Mouse (Mus musculus) ovary, adult 10 weeks (tissue): Measurements from ENCODE around the gene P4htm. TPM values are rescaled to one million over a fixed set of nuclear protein-coding genes. Genes with fewer than 3 reads are reported as not detected.

Source experiments
- polyA plus RNA-seq: library from polyadenylated mRNA; stranded (reverse); fragments of 350-450 nt; fragmentation: Illumina TruSeq; extraction: RNeasy Lipid Tissue Mini Kit (QIAGEN cat#74804); gene quantifications from one replicate; pipeline ENCODE4 v1.2.3, GENCODE M21; 2014

P4htm gene
- 0.26 TPM for polyA plus RNA-seq

DNA sequence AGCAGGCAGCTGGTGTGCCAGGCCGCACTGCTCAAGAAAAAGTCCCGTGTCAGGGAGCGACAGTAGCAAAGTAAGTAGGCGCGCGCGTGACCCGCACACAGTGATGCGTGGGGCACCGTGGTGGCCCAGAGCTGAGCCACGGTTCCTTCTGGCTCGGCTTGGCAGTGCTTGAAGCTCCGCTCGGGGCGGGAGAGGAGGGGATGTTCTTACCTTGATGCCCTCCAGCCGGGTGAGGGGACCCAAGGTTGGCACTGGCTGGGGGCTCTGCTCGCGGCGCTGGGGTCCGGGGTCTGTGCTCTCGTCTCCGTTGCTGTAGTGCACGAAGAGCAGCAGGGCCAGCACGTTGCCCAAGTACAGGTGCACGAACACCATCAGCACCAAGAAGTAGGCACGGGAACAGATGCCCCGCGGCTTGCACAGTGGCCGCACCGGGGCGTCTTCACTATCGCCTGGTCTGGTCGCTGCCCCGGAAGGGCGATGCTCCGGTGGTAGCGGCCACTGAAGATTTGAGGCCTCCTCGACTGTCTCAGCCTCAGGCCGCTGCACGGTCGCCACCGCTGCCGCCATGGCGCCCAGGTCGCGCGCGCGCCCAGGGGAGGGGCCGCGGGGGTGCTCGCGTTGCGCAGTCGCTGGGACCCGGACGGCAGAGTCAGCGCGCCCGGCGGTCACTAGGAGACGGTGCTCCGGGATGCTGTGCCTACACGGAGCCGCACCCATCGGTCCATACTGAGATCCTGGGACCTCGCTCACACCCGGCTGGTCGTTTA, at the start of gene P4htm:
TSS of gene P4htm (minus strand) at position 670 of the 767 bp plus-strand sequence.

DNA sequence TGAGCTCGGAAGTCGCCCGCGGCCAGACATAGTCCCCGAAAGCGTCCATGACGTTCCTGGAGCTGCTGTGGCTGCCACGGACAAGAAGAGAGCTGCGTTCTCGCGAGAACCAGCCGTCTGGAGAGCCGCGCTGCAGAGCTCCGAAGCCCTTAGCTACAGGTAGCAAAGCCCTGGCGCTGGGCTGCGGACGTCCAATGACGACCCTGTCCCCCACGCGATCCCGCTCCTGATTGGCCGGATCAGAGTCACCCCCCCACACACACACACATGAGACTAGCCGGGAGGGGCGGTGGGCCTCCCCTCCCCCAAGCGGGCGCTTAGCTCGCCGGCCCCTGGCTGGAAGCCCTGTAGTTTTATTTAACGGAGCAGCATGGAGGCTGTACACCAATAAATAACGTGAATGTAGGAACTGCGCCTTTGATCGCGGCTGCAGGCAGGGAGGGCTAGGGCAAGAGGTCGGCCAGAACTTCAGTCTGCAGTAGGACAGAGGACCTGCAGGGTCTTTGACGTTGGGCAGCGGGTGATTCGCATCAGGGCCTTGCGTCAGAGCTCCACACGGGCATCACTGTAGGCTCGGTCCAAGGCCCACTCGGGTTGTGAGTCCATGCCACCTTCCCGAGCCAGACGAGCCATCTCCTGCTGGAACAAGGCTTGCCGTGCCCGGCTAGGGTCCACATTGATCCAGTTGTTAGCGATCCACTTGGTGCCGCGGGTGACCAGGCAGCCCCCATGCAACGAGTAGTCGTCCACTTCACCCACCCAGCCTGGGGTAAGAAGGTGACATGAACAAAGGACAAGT, 18.7 kb downstream of the P4htm start, which contains the start of gene Wdr6:
TSS of gene Wdr6 (minus strand) at position 195 of the 799 bp plus-strand sequence.

DNA sequence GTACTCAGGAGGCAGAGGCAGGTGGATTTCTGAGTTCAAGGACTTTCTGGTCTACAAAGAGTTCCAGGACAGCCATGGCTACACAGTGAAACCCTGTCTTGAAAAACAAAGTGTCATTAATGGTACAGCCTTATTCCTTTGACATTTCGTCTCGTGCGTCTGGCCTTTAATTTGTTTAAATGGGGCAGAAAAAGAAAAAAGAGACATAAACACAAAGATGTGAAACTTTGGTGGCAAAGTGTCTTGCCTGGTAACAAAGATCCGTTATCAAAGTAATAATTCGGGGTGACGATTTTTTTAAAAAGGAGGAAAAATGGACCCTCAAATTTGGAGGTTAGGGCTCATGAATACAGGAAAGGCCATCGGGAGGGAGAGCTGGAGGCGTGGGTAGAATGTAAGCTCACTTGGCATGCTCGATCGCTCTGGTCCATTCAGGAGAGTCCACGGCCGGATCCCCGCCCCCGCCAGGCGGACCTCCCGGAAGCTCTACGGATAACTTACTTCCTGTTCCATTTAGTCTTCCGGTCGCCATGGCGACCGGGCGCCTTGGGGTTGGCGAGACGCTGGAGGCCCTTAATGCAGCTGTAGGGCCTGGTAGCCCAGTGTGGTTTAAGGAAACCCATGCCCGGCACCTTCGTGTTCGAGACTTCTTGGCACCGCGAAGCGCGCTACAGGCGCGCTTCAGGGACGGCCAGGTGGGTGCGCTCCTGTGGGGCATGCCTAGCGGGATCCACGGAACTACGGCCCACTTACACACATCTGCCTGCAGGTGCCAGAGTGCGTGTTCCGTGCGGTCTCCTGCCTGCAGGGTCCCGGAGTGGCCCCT, 27.9 kb downstream of the P4htm start, which contains the start of gene Dalrd3:
TSS of gene Dalrd3 (plus strand) at position 506 of the 826 bp plus-strand sequence.

DNA sequence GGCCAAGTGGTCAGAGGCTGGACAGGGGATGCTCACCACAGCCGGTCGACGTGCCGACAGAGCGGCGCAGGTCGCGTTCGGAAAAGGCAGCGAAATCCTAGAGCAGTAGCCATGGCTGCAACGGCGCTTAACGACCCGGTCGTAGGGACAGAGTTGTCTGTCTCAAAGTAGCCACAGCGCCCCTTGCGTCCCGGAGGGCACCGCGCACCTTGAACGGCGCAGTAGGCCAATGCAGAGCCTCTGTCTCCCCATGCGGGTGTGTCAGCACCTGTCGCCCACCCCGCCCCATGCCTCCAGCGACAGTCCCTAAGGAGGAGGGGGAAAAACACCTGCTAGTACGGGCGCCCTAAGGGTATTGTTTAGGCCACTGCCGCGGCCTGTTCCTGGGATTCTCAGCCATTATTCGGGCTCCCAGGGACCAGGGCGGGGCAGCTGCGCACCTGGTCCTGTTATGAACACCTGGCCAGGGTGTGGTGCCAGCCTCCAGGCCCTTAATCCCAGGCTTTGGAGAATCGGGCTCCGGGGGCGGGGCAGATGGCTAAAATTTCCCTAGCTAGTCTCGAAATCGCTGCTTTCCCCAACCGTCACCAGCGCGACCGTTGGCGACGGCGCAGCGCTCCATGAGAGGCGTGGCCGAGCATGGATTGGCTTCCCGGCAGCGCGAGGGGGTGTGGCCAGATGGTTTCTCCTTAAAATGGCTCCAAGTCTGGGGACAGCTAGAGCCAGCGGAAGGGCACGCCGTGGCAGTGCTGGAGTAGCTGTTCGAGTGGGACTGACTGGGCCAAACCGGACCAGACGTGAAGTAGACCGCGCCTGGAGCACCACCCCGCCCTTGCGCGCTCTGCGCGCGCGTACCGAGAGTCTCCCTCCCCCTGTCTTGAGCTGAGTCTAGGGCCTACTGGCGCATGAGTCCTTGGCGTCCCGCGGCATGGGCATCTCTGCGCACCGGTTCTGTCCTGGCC, 30.4 kb downstream of the P4htm start, which contains the start of gene Ndufaf3:
TSS of gene Ndufaf3 (minus strand) at position 620 of the 962 bp plus-strand sequence.

DNA sequence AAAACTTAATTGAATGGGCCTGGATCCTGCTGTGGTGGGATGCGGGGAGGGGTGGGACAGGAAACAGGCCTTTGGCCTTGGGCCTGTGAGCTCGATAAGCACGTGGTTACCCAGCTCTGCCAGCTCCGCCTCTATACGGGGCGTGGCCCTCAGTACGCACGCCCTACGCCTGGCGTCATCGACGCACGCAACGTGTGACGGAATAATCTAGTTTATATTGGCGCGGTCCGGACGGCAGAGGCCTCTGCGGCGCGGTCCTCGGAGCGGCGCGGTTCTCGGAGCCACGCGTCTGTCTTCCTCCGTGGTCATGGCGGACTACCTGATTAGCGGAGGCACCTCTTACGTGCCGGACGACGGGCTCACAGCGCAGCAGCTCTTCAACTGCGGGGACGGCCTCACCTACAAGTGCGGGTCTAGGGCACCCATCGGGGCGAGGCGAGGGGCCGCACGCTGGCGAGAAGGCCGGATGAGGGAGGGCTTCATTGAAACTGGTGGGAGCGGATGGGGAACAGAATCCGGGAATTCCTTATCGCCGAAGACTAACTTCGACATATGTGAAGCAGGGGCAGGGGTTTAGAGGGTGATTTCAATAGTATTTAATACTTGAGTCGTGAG, 37.1 kb downstream of the P4htm start, which contains the start of gene Impdh2:
TSS of gene Impdh2 (plus strand) at position 60 of the 615 bp plus-strand sequence.

Other genes with a start within 250 kb of the P4htm start
- 50.8 TPM for gene Usp4, start 249.8 kb downstream of the P4htm start, polyA plus RNA-seq
- 0.91 TPM for gene 1700102P08Rik, start 204.9 kb downstream of the P4htm start, polyA plus RNA-seq
- 0.20 TPM for gene Ccdc36, start 169.2 kb downstream of the P4htm start, polyA plus RNA-seq
- not detected for gene BC048562, start 161.2 kb downstream of the P4htm start, polyA plus RNA-seq
- 4.3 TPM for gene Ccdc71, start 137.1 kb downstream of the P4htm start, polyA plus RNA-seq
- gene Klhdc8b, start 136.1 kb downstream of the P4htm start, polyA plus RNA-seq = 0.66 TPM
- gene Lamb2, start 117.9 kb downstream of the P4htm start, polyA plus RNA-seq = 5.2 TPM
- gene Usp19, start 107.1 kb downstream of the P4htm start, polyA plus RNA-seq = 7.3 TPM
- 93.6 TPM for gene Qars, start 90.0 kb downstream of the P4htm start, polyA plus RNA-seq
- gene Qrich1, start 80.9 kb downstream of the P4htm start, polyA plus RNA-seq = 63.5 TPM
- 52.1 TPM for gene Impdh2, start 37.4 kb downstream of the P4htm start, polyA plus RNA-seq
- 1.8 TPM for gene Ndufaf3, start 30.2 kb downstream of the P4htm start, polyA plus RNA-seq
- 1.1 TPM for gene Dalrd3, start 27.8 kb downstream of the P4htm start, polyA plus RNA-seq
- gene Wdr6, start 18.9 kb downstream of the P4htm start, polyA plus RNA-seq = 4.0 TPM
- gene Arih2, start 51.7 kb upstream of the P4htm start, polyA plus RNA-seq = 45.3 TPM
- 50.5 TPM for gene Slc25a20, start 64.4 kb upstream of the P4htm start, polyA plus RNA-seq
- 121 TPM for gene Prkar2a, start 91.6 kb upstream of the P4htm start, polyA plus RNA-seq
- gene Ip6k2, start 186.1 kb upstream of the P4htm start, polyA plus RNA-seq = 184 TPM
- gene Nckipsd, start 210.7 kb upstream of the P4htm start, polyA plus RNA-seq = 0.26 TPM
- not detected for gene Celsr3, start 228.7 kb upstream of the P4htm start, polyA plus RNA-seq